Mouse (Mus musculus) forebrain, embryonic 11.5 days (tissue): ENCODE measurements around the gene Csrnp2. TPM values are rescaled to one million over a fixed set of nuclear protein-coding genes. Genes with fewer than 3 reads are reported as not detected.
"Not testable (repeated sequence)": the region's sequence is repeated elsewhere in the genome, so short reads cannot be mapped to it uniquely, and the experiment has no call there.

Experiments
- ATAC-seq: fragments of 200-750 bp; cut with Nextera tagmentation; replicated peaks from 2 replicates; pipeline ENCODE4 v1.8.0; 2017; ENCODE audit warnings: moderate TSS enrichment; ENCODE audit not compliant: low FRiP score
- DNase-seq: peaks from one replicate; pipeline ENCODE4 v3.0.0-alpha.2; 2017; ENCODE audit warnings: low spot score
- H3K27ac ChIP-seq: fragments of 300-500 bp; sonication (generic); 2 replicates; pipeline ENCODE4 v1.5.1; 2014; ENCODE audit warnings: low read depth, low read length
- H3K27me3 ChIP-seq: fragments of 300-500 bp; sonication (generic); 2 replicates; pipeline ENCODE4 v1.6.1; 2014; ENCODE audit warnings: mild to moderate bottlenecking, low read length, mixed read lengths; ENCODE audit not compliant: control insufficient read depth, insufficient read depth
- H3K36me3 ChIP-seq: fragments of 300-500 bp; sonication (generic); 2 replicates; pipeline ENCODE4 v1.6.1; 2014; ENCODE audit warnings: mild to moderate bottlenecking, low read length, moderate library complexity, mixed read lengths; ENCODE audit not compliant: control insufficient read depth, insufficient read depth
- H3K4me1 ChIP-seq: fragments of 300-500 bp; sonication (generic); replicated peaks from 2 replicates; pipeline ENCODE4 v1.6.1; 2014; ENCODE audit warnings: low read length, mixed read lengths; ENCODE audit not compliant: control insufficient read depth, insufficient read depth
- H3K4me2 ChIP-seq: fragments of 300-500 bp; sonication (generic); 2 replicates; pipeline ENCODE4 v1.6.1; 2014; ENCODE audit warnings: low read depth, mild to moderate bottlenecking, low read length, moderate library complexity, mixed read lengths; ENCODE audit not compliant: severe bottlenecking
- H3K4me3 ChIP-seq: fragments of 300-500 bp; sonication (generic); 2 replicates; pipeline ENCODE4 v1.5.1; 2014; ENCODE audit warnings: low read depth, low read length
- H3K9ac ChIP-seq: fragments of 300-500 bp; sonication (generic); 2 replicates; pipeline ENCODE4 v1.6.1; 2014; ENCODE audit warnings: low read length
- H3K9me3 ChIP-seq: fragments of 300-500 bp; sonication (generic); 2 replicates; pipeline ENCODE4 v1.6.1; 2016; ENCODE audit warnings: low read length, mixed read lengths; ENCODE audit not compliant: control insufficient read depth
- WGBS: fragments of 180-500 bp; shearing (Covaris S2); extraction: QIAGEN DNeasy Blood & Tissue Kit; methylation state at CpG from one replicate; pipeline ENCODE4 v1.1.7; 2014; 5-methylcytosine and 5-hydroxymethylcytosine counted together
- polyA plus RNA-seq: library from polyadenylated mRNA; unstranded; fragments of >200 nt; fragmentation: Nextera tagmentation; extraction: Ambion mirVana; gene quantifications from 2 replicates; pipeline ENCODE4 v1.2.1, GENCODE M21; 2014

The Csrnp2 gene
- polyA plus RNA-seq, 1 experiment from 2014 or later: 26.3 TPM

DNA sequence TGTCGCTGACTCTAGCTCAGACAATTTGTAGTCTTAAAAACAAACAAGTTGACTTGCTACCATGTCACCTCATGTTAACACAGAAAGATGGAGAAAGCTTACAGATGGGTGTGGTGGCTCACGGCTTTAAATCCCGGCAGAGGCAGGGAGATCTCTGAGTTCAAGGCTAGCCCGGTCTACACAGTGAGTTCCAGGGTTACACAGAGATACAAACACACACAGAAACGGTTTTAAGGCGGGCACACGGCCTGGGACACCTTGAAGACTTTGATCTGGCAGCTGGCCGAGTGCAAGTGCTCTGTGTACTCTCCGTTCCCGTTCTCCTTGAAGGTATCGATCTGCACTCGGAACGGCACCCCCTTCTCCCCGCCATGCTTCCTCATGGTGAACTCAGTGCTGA, 25.0 kb upstream of the Csrnp2 start:
- Histone ChIP-seq H3K27me3 (no peaks in the 10 kb centered on the region), H3K27ac (no peak overlapping the region), H3K36me3 (no peaks in the 10 kb centered on the region), H3K4me1 (no peaks in the 10 kb centered on the region), H3K9me3 (no peaks in the 10 kb centered on the region), H3K4me2 (no peak overlapping the region), H3K4me3 (no peak overlapping the region), H3K9ac (no peak overlapping the region)
- DNase-seq (no peak), ATAC-seq (no peak)
- WGBS: 95% methylated on average over 14 of the region's 14 CpGs

DNA sequence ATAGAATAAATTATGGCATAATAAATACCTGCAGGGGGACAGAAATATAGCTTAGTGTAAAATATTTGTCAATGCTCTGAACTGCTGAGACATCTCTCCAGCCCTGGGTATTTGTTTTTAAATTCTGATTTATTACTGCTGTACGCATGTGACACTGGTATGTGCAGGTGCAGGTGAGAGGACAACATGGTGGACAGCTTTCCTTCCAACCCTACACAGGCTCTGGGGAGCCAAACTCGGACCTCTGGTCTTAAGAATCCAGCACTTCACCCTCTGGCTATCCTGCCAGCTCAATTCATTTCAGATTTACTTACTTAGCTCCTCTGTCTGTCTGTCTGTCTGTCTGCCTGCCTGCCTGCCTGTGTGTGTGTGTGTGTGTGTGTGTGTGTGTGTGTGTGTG, 19.8 kb upstream of the Csrnp2 start:
- 89% methylated on average over 2 of the region's 2 CpGs for WGBS
- H3K9me3 ChIP-seq: no peaks in the 10 kb centered on the region
- DNase-seq: no peak

DNA sequence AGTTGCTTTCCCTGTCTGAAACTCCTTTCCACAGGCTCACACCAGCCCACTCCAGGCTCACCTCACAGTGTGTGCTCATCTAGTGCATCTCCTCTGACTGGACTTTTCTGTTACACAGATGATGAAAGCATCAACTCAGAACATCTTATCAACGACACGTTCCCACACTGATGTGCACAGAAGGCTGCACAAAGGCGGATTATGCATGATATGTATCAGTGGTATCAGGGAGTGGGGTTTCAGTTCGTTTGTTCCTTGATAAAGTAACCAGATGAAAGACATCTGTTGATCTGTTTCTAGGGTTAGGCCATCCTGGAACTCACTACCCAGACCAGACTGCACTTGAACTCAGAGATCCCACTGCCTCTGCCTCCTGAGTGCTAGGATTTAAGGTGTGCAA, 18.1 kb upstream of the Csrnp2 start:
- H3K9me3 ChIP-seq: no peaks in the 10 kb centered on the region
- H3K36me3 ChIP-seq: peaks cover 8% of the 10 kb centered on the region
- H3K27me3 ChIP-seq: no peaks in the 10 kb centered on the region
- no peak overlapping the region for H3K4me2 ChIP-seq
- WGBS: 94% methylated on average over 4 of the region's 4 CpGs
- ATAC-seq (no peak), DNase-seq (no peak)
- no peak overlapping the region for H3K9ac ChIP-seq
- no peak overlapping the region for H3K4me3 ChIP-seq
- H3K27ac ChIP-seq: no peak overlapping the region
- H3K4me1 ChIP-seq: no peaks in the 10 kb centered on the region

More for the DNA sequence above, 19.8 kb upstream of the Csrnp2 start:
- Histone ChIP-seq H3K27me3 (no peaks in the 10 kb centered on the region), H3K4me2 (no peak overlapping the region), H3K4me1 (no peaks in the 10 kb centered on the region), H3K36me3 (peaks cover 8% of the 10 kb centered on the region), H3K27ac (no peak overlapping the region), H3K4me3 (no peak overlapping the region), H3K9ac (no peak overlapping the region)
- no peak for ATAC-seq

DNA sequence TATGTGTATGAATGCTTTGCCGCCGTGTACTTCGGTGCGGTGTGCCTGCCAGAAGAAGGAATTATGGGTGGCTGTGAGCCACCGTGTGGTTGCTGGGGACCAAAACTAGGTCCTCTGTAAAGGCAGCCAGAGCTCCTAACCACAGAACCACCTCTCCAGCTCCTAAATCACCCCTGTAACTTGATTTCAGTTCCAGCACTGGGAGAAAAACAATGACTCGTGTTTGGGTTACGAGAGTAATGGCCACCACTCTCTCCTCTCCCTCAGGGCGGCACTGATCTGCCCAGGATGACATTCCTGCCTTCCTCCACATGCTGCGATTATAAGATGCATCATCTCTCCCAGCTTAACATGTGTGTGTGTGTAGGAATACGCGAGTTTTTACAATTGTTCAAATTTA, 14.8 kb upstream of the Csrnp2 start:
- Histone ChIP-seq H3K27ac (no peak overlapping the region), H3K4me2 (no peak overlapping the region), H3K4me3 (no peak overlapping the region), H3K27me3 (no peaks in the 10 kb centered on the region), H3K4me1 (no peaks in the 10 kb centered on the region), H3K36me3 (peaks cover 12% of the 10 kb centered on the region), H3K9ac (no peak overlapping the region), H3K9me3 (no peaks in the 10 kb centered on the region)
- DNase-seq (no peak), ATAC-seq (no peak)
- WGBS: 93% methylated on average over 11 of the region's 11 CpGs

DNA sequence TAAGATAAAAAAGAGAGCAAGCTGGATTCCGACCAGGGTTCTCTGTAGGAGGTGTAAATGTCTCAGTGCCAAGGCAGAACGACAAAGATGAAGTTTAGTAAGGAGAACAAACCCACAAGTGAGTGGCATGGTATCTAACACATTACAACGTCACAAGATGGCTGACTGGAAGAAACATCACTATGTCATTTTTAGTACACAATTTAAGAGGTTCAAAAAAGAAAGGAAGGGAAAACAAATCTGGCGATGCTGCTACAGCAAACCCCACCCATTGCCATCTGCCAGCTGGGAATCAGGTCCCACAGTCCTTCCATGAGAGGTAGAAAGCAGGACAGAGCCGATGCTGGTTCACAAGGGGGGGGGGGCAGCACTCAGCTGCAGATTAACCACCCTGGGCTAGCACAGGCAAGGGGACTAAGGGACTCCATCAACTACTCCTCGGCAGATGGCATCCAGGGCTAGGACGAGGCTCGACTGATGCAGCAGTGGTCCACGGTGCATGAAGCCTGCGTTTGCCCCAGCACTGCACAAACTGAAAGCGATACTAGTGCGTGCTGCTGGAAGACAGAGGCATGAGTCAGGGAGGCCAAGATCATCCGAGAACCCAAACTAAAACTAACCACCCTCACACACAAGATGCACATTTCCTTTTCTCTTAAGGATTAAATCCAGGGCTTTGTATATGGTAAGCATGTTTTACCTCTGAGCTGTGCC, 13.3 kb upstream of the Csrnp2 start:
- Histone ChIP-seq H3K27me3 (no peaks in the 10 kb centered on the region), H3K4me3 (no peak overlapping the region), H3K4me1 (no peaks in the 10 kb centered on the region), H3K9me3 (no peaks in the 10 kb centered on the region), H3K9ac (no peak overlapping the region), H3K27ac (no peak overlapping the region), H3K36me3 (peaks cover 12% of the 10 kb centered on the region), H3K4me2 (no peak overlapping the region)
- DNase-seq: no peak
- 89% methylated on average over 13 of the region's 13 CpGs for WGBS
- no peak for ATAC-seq

DNA sequence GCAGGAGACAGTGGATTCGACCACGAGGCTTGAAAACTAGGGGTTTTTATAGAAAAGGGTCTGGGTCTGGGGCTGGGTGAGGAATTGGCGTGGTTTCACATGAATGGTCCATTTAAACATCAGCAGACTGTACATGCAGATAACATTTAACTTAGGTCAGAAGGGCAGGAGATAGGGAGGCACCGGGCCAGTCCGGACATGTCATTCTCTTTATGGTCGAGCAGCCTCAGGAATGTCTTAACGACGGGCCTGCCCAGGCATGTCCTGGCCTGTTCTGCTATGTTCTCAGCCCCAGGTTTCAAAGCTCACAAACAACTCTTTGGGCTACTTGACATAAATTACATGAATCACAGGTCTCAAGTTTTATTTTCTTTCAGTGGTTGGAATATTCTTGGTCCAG, 4.2 kb upstream of the Csrnp2 start:
- H3K36me3 ChIP-seq, H3K4me3 ChIP-seq, ATAC-seq, H3K4me2 ChIP-seq, H3K4me1 ChIP-seq, DNase-seq, H3K27ac ChIP-seq, H3K27me3 ChIP-seq, H3K9me3 ChIP-seq, H3K9ac ChIP-seq: not testable (repeated sequence)
- WGBS: 88% methylated on average over 8 of the region's 8 CpGs

DNA sequence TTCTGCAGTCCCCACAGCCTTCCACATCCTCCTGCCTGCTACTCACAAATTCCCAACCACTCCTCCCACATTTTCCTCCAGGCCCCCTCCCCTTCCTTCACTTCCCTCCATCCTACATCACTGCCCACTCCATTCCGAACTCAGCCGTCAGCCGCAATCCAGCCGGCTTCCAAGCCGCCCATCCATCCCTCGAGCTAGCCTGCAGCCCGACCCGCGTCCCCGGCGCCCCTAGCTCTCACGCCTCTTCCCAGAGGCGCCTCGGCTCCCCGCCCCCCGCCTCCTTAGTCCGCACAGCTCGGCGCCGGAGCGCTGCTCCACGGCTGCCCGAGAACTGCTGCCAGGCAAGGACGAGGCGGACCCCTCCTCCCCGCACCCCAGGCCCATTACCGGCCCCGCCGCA, 641 bp downstream of the Csrnp2 start:
- peak overlapping the region; percentile 76 for H3K4me3 ChIP-seq
- peak overlapping the region; percentile 65 for H3K4me2 ChIP-seq
- ATAC-seq (peak; percentile 90), DNase-seq (no peak)
- no peaks in the 10 kb centered on the region for H3K9me3 ChIP-seq
- under 1% methylated on average over 29 of the region's 29 CpGs for WGBS
- H3K9ac ChIP-seq: peak overlapping the region; percentile 90
- H3K4me1 ChIP-seq: peaks cover 10% of the 10 kb centered on the region
- H3K27me3 ChIP-seq: no peaks in the 10 kb centered on the region
- H3K27ac ChIP-seq: peak overlapping the region; percentile 89
- no peaks in the 10 kb centered on the region; the same call in 1 of the 2 replicates for H3K36me3 ChIP-seq

DNA sequence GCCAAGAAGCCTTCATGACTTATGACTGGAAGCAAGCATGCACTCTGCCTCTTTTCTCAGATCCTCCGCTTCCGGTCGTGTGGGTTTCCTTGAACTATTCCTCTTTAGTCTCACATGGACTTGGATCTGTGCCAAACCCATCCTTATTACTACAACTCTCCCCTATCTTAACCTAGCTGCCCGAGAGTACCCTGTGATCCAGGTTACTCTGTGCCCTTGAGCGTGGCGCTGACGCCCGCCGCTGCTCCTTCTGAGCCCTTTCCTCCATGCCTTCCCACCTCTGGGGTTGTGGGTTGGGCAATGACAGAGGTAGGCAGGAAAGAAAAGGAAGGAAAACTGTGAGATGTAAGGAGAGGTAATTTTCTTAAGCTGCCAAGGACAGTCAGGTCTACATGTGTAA, 3.3 kb downstream of the Csrnp2 start:
- WGBS: 88% methylated on average over 9 of the region's 9 CpGs
- Histone ChIP-seq H3K4me3 (no peak overlapping the region), H3K4me2 (no peak overlapping the region), H3K27ac (no peak overlapping the region), H3K36me3 (no peaks in the 10 kb centered on the region; the same call in 1 of the 2 replicates), H3K9me3 (no peaks in the 10 kb centered on the region), H3K27me3 (no peaks in the 10 kb centered on the region), H3K4me1 (peaks cover 10% of the 10 kb centered on the region), H3K9ac (peak overlapping the region; percentile 20; the same call in 1 of the 2 replicates)
- no peak for DNase-seq
- ATAC-seq: no peak

DNA sequence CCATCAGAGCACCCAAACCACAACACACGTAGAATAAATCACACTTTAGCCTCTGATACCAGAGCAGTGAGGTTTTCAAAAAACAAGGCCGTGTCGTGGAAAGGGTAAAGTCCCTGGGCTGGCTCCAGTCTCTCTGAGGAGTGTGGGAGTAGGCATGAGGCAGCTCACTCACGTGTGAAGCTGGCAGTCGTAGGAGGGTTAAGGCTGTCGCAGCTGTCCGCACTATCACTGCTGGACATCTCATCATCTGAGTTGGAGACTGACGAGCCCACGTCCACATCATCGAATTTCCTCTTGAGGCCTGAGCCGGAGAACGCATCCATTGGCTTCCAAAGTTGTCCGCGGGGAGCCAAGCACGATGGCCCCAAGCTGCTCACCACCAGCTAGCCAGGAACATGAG, 6.0 kb downstream of the Csrnp2 start:
- Histone ChIP-seq H3K27ac (no peak overlapping the region), H3K27me3 (no peaks in the 10 kb centered on the region), H3K9me3 (no peaks in the 10 kb centered on the region), H3K36me3 (peaks cover 2% of the 10 kb centered on the region; the same call in 1 of the 2 replicates), H3K9ac (no peak overlapping the region), H3K4me1 (peaks cover 17% of the 10 kb centered on the region), H3K4me3 (no peak overlapping the region), H3K4me2 (no peak overlapping the region)
- ATAC-seq: no peak
- no peak for DNase-seq
- 91% methylated on average over 15 of the region's 15 CpGs for WGBS
